Mouse (Mus musculus) mouse trophoblast stem cell (cell line): ENCODE data around the gene Hist2h3c2.

Experiments
- in situ Hi-C, 2 experiments: fragments of 300-500 bp; cut with MseI, MboI; formaldehyde crosslinking; loops; 2 replicates in 1 of 2; 3 replicates in 1 of 2; pipeline ENCODE4 v1.15.1; 2025

Gene Hist2h3c2

DNA sequence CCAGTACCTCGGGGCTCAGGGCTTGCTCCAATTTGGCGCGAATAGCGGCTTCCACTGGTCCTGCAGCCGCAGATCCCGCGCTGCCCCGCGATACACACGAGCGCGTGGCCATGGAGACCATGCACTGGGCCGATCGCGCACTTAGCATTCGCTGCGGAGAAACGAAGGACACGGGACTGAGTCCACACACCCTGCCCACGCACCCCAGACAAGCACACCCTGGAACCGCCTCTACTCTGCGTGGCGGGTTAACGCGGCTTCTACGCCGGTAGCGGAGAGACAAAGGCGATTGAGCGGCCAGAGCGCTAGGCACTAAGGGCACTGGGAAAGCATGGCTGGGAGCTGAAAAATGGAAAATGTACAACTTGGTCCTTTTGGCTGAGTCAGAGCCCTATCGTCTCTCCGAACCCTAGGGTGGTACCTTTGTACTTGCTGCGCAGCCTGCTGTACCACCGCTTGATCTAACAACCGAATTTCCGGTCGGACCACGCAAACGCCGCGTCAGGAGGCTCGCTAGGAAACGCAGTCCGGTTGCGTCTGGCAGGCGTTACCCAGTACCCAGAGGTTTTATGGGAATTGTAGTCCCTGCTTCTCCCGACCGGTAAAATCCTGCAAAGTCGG is 41.7 kb downstream of the Hist2h3c2 start:
- in situ Hi-C loops: no loop called here

DNA sequence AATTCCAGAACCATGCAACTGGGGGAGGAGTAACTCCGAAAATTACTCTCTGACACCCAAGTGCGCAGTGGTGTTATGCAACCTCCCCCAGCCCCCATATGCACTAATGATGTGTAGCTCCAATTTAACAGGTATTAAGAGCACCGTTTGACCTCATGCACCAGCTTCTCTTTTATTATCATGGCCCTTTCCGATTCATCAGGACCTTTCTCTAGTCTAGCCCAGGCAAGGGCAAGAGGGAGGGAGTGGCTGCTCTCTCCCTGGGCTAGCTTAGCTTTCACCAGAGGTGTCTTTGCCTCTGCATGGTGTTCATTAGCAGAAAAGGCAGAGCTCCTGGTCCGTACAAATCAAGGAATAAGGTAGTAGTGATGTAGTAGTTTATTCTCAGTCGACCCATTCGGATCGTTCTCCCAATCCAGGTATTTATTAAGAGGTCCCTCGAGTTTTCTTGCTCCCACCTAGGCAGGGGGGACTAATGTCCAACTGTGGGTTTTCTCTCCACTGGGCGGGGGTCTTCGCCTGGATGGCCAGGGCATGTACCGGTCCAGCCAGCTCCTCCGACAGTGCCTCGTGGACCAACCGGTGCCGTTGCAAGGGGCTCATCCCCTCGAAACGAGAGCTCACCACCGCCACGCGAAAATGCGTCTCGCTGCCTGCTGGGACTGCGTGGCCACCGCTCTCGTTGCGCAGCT is 42.3 kb downstream of the Hist2h3c2 start:
- in situ Hi-C loops: no loop called here

DNA sequence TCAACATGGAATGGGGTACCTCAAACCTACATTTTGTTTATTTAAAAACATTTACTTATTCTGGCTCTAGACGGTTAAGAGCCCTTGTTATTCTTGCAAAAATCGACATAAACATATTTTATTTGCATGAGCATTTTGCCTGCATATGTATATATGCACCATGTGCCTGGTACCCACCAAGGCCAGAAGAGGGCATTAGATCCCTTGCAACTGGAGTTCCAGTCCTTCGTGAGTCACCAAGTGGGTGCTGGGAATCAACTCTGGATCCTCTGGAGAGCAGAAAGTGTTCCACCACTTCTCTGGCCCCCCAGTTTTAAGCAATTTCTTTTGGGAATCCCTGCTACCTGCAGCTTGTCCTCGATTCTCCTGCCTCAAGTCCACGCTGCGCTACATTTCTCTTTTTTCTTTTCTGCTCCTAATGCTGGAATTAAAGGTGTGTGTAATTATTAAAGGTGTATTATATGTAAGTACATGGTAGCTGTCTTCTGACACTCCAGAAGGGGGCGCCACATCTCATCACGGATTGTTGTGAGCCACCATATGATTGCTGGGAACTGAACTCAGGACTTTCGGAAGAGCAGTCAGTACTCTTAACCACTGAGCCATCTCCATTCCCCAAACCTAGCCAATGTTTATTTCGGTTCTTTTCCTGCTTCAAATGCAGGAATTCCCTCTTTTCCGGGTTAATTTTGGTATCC is 43.2 kb downstream of the Hist2h3c2 start:
- in situ Hi-C loops: no loop called here

DNA sequence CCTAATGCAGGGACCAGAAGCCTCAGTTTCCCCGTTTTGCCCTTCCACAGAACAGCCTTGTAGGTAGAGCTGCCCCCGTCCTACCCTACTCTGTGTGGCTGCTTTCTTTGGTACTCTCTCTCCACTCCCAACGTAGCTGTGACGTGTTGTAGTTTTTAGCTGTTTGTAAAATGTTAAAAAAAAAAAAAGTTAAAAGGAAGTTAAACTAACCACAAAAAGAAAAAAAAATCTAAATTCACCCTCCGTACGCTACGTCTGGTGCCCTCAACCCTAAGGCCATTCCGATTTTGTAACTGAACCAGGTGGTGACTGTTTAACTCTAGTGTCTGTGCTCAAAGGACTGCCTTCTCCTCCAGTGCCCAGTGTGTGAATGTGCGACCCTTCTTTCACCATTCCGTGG is 44.0 kb downstream of the Hist2h3c2 start:
- in situ Hi-C loops: no loop called here

DNA sequence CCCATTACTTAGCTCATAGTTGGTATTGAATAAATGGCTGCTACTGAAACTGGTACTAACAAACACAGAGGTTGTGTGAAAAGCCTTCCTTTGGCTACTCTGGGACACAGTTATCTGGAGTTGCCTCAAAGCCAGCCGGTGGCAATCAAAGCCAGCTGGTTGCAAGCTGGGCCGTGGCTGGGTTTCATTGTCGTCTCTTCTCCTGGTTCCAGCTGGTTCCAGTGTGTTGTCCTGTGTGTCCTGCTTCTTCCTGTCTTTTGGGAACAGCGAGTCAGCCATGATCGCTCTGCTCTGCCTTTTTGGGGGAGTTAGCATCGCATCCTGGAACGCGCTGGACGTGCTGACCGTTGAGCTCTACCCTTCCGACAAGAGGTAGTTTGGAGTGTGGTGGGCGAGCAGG is 46.0 kb downstream of the Hist2h3c2 start:
- in situ Hi-C loops: no loop called here
